Mouse (Mus musculus): Measurements from ENCODE around the gene Ube2v1. TPM values are rescaled to one million over a fixed set of nuclear protein-coding genes. Genes with fewer than 3 reads are reported as not detected.
"Not testable (repeated sequence)": the region's sequence is repeated elsewhere in the genome, so short reads cannot be mapped to it uniquely, and the experiment has no call there.

The Ube2v1 gene
- total RNA-seq, 2 experiments from 2014 or later = 183 to 193 TPM

- no peak for DNase-seq (ENCODE audit: low spot score in 2 of 2)
Observed at GRCm38 (mm10) chr2:167656629-167657478, 25.0 kb upstream of the Ube2v1 start.

- no peak for DNase-seq (ENCODE audit: low spot score in 2 of 2)
Observed at GRCm38 (mm10) chr2:167654911-167655600, 23.2 kb upstream of the Ube2v1 start.

- DNase-seq (ENCODE audit: low spot score in 2 of 2) = no peak
Observed at GRCm38 (mm10) chr2:167652694-167653093, 20.8 kb upstream of the Ube2v1 start.

- DNase-seq (ENCODE audit: low spot score in 2 of 2) = no peak
Observed at GRCm38 (mm10) chr2:167651622-167652021, 19.7 kb upstream of the Ube2v1 start.

GRCm38 (mm10) chr2:167649290-167650032, 17.6 kb upstream of the Ube2v1 start:
- no peak for DNase-seq (ENCODE audit: low spot score in 2 of 2)

GRCm38 (mm10) chr2:167646411-167646810, 14.5 kb upstream of the Ube2v1 start:
- no peak for DNase-seq (ENCODE audit: low spot score in 2 of 2)

GRCm38 (mm10) chr2:167643356-167644052, 11.6 kb upstream of the Ube2v1 start:
- DNase-seq (ENCODE audit: low spot score in 2 of 2) = not testable (repeated sequence)

- DNase-seq (ENCODE audit: low spot score in 2 of 2) = no peak
Observed at GRCm38 (mm10) chr2:167642164-167642563, 10.3 kb upstream of the Ube2v1 start.

GRCm38 (mm10) chr2:167641337-167641736, 9.4 kb upstream of the Ube2v1 start:
- DNase-seq (ENCODE audit: low spot score in 2 of 2) = peak in 1 of 2 experiments; percentile 50

- DNase-seq (ENCODE audit: low spot score in 2 of 2) = no peak
Observed at GRCm38 (mm10) chr2:167640279-167640678, 8.4 kb upstream of the Ube2v1 start.

- no peak for DNase-seq (ENCODE audit: low spot score in 2 of 2)
Observed at GRCm38 (mm10) chr2:167634865-167635512, 3.1 kb upstream of the Ube2v1 start.

- peak; percentile 78 to 94 for DNase-seq (ENCODE audit: low spot score in 2 of 2)
Observed at GRCm38 (mm10) chr2:167634338-167634770, 2.5 kb upstream of the Ube2v1 start.

GRCm38 (mm10) chr2:167633537-167633872, 1.6 kb upstream of the Ube2v1 start:
- DNase-seq (ENCODE audit: low spot score in 2 of 2) = no peak

- DNase-seq (ENCODE audit: low spot score in 2 of 2) = no peak
Observed at GRCm38 (mm10) chr2:167632731-167633536, 1.0 kb upstream of the Ube2v1 start.

- peak in 1 of 2 experiments; percentile 42 for DNase-seq (ENCODE audit: low spot score in 2 of 2)
Observed at GRCm38 (mm10) chr2:167631181-167631590, 709 bp downstream of the Ube2v1 start.

- no peak for DNase-seq (ENCODE audit: low spot score in 2 of 2)
Observed at GRCm38 (mm10) chr2:167630421-167630820, 1.5 kb downstream of the Ube2v1 start.

- DNase-seq (ENCODE audit: low spot score in 2 of 2) = no peak
Observed at GRCm38 (mm10) chr2:167629665-167630209, 2.2 kb downstream of the Ube2v1 start.

- no peak for DNase-seq (ENCODE audit: low spot score in 2 of 2)
Observed at GRCm38 (mm10) chr2:167628872-167629271, 3.0 kb downstream of the Ube2v1 start.

- DNase-seq (ENCODE audit: low spot score in 2 of 2) = no peak
Observed at GRCm38 (mm10) chr2:167627019-167627418, 4.9 kb downstream of the Ube2v1 start.

Data from gastrocnemius, postnatal 4 days (tissue).